In genomic region chr9:32349344-32349743, GRCm38 (mm10) we compare ENCODE assay signal across 31 mouse cellular contexts. TPM values are rescaled to one million over a fixed set of nuclear protein-coding genes. Genes with fewer than 3 reads are reported as not detected.
DNase-seq lines count a peak whose midpoint lies in the region; ATAC-seq and TF ChIP-seq lines count a peak whose summit lies in the region.
"Had no signal": no experiment of that assay in that cellular context is flagged by ENCODE, and none has a peak within 500 bp of the region (broad histone marks: within the 10 kb centered on the region; RNA-seq: fewer than 3 reads in every experiment).

No protein-coding gene starts in this region.

- no peaks in the 10 kb centered on the region for H3K27me3 ChIP-seq in testis, adult 2 months (ENCODE audit: control insufficient read depth, insufficient read depth, low read length)
- no peaks in the 10 kb centered on the region for H3K27me3 ChIP-seq in MEL (ENCODE audit: control insufficient read depth in 1 of 2, insufficient read depth in 2 of 2, low read length in 2 of 2)
- peaks cover 83% of the 10 kb centered on the region for H3K27me3 ChIP-seq in forebrain, embryonic 10.5 days (ENCODE audit: poor library complexity, severe bottlenecking)

- peak overlapping the region; percentile 69 for H3K4me3 ChIP-seq in testis, adult 2 months (ENCODE audit: control insufficient read depth, low read depth, low read length)
- no peak overlapping the region for H3K4me3 ChIP-seq in MEL (ENCODE audit: control insufficient read depth in 1 of 2, insufficient read depth in 1 of 2, low read depth in 2 of 2, low read length in 2 of 2)
- no peak overlapping the region for H3K4me3 ChIP-seq in forebrain, embryonic 10.5 days
- H3K4me3 ChIP-seq: embryonic facial prominence, embryonic 12.5 days; embryonic facial prominence, embryonic 15.5 days; forebrain, embryonic 12.5 days; forebrain, embryonic 15.5 days; heart, embryonic 13.5 days; hindbrain, embryonic 13.5 days had no signal

- H3K9ac ChIP-seq in MEL (ENCODE audit: control insufficient read depth, low read depth, low read length, poor library complexity, severe bottlenecking) = no peak overlapping the region
- H3K9ac ChIP-seq: embryonic facial prominence, embryonic 12.5 days; embryonic facial prominence, embryonic 15.5 days; forebrain, embryonic 12.5 days; forebrain, embryonic 15.5 days; heart, embryonic 13.5 days; hindbrain, embryonic 13.5 days had no signal

- TF ChIP-seq CTCF in testis, adult 2 months (IDR thresholded peaks at IDR 0.05; ENCODE audit: control insufficient read depth, insufficient read depth, insufficient replicate concordance, low read depth, low read length) = no peak
- no peak for TF ChIP-seq CTCF in MEL (IDR thresholded peaks at IDR 0.05 in 2 of 3, conservative IDR thresholded peaks at IDR 0.05 in 1 of 3; ENCODE audit: control insufficient read depth in 1 of 3, insufficient read depth in 1 of 3, low read depth in 2 of 3, low read length in 3 of 3, poor library complexity in 1 of 3, severe bottlenecking in 1 of 3)

- no peaks in the 10 kb centered on the region for H3K36me3 ChIP-seq in testis, adult 2 months (ENCODE audit: control insufficient read depth, insufficient read depth, low read length)
- no peaks in the 10 kb centered on the region; a peak in 1 of 4 replicates for H3K36me3 ChIP-seq in MEL (ENCODE audit: control insufficient read depth in 1 of 2, insufficient read depth in 2 of 2, low read length in 2 of 2)
- H3K36me3 ChIP-seq in forebrain, embryonic 10.5 days (replicated peaks) = no peaks in the 10 kb centered on the region
- H3K36me3 ChIP-seq: embryonic facial prominence, embryonic 12.5 days; embryonic facial prominence, embryonic 15.5 days; forebrain, embryonic 12.5 days; forebrain, embryonic 15.5 days; G1E; heart, embryonic 13.5 days; hindbrain, embryonic 13.5 days had no signal

- DNase-seq in testis, postnatal 10 days (ENCODE audit: low spot score) = no peak
- DNase-seq in MEL (ENCODE audit: low read depth, low spot score) = peak; percentile 24
- no peak for DNase-seq in gastrocnemius, postnatal 36 days
- DNase-seq in adrenal gland, postnatal 14 days = no peak
- DNase-seq in forebrain, embryonic 10.5 days (ENCODE audit: extremely low spot score, low spot score) = no peak
- DNase-seq: adrenal gland, adult 8-10 months; adrenal gland, postnatal 36 days; B cell, adult 2 months; cerebellum, adult 18-20 months; cerebellum, adult 9-10 months; cerebellum, postnatal 14 days; gastrocnemius, postnatal 25 days; heart, adult 18-20 months; kidney, adult 2 months had no signal

- intact Hi-C loops in gastrocnemius, postnatal 36 days (cut with DNase I) = no loop called here

- no peaks in the 10 kb centered on the region for H3K79me2 ChIP-seq in MEL (ENCODE audit: control insufficient read depth, insufficient read depth, low read length, poor library complexity)

- WGBS in forebrain, embryonic 10.5 days = 89% methylated on average over 10 of the region's 10 CpGs

- no peak for TF ChIP-seq RAD21 in MEL (IDR thresholded peaks at IDR 0.05; ENCODE audit: low read depth, low read length)

- H3K9me3 ChIP-seq in MEL (replicated peaks; ENCODE audit: insufficient read depth, low read length) = no peaks in the 10 kb centered on the region
- no peaks in the 10 kb centered on the region for H3K9me3 ChIP-seq in forebrain, embryonic 10.5 days
- H3K9me3 ChIP-seq: embryonic facial prominence, embryonic 12.5 days; embryonic facial prominence, embryonic 15.5 days; forebrain, embryonic 12.5 days; forebrain, embryonic 15.5 days; heart, embryonic 13.5 days; hindbrain, embryonic 13.5 days had no signal

- H3K4me1 ChIP-seq in testis, adult 2 months (ENCODE audit: control insufficient read depth, insufficient read depth, low read length) = peaks cover 6% of the 10 kb centered on the region
- no peaks in the 10 kb centered on the region; a peak in 1 of 4 replicates for H3K4me1 ChIP-seq in MEL (ENCODE audit: control insufficient read depth in 1 of 2, insufficient read depth in 2 of 2, low read length in 2 of 2)
- peaks cover 25% of the 10 kb centered on the region for H3K4me1 ChIP-seq in forebrain, embryonic 10.5 days

- peak; percentile 50 for ATAC-seq in granulocyte monocyte progenitor cell, adult 5-6 weeks (replicated peaks; ENCODE audit: poor library complexity, severe bottlenecking)
- ATAC-seq: activated CD4-positive, CD25-positive, alpha-beta regulatory T cell, adult 4 months; forebrain, embryonic 15.5 days; hindbrain, postnatal 0 days; intestine, postnatal 0 days had no signal

- no peak overlapping the region for H3K27ac ChIP-seq in testis, adult 2 months (ENCODE audit: control insufficient read depth, insufficient read depth, low read depth, low read length)
- no peak overlapping the region for H3K27ac ChIP-seq in MEL (ENCODE audit: control insufficient read depth, low read depth, low read length)
- no peak overlapping the region for H3K27ac ChIP-seq in forebrain, embryonic 10.5 days
- H3K27ac ChIP-seq: embryonic facial prominence, embryonic 12.5 days; embryonic facial prominence, embryonic 15.5 days; forebrain, embryonic 12.5 days; forebrain, embryonic 15.5 days; heart, embryonic 13.5 days; hindbrain, embryonic 13.5 days; hindbrain, postnatal 0 days had no signal

- no peak for TF ChIP-seq POLR2A in testis, adult 2 months (IDR thresholded peaks at IDR 0.05; ENCODE audit: control insufficient read depth, low read depth, low read length)
- no peak for TF ChIP-seq POLR2A in MEL (IDR thresholded peaks at IDR 0.05; ENCODE audit: control insufficient read depth in 1 of 2, insufficient read depth in 1 of 2, low read depth in 1 of 2, low read length in 2 of 2, poor library complexity in 1 of 2)

- TF ChIP-seq EP300 in MEL (IDR thresholded peaks at IDR 0.05; ENCODE audit: low read depth in 1 of 2, low read length in 2 of 2) = no peak

TF ChIP-seq in MEL, 35 proteins besides CTCF, POLR2A, EP300 and RAD21:
- TF ChIP-seq TBP (IDR thresholded peaks at IDR 0.05; ENCODE audit: low read depth, low read length) = no peak
- no peak for TF ChIP-seq NRF1 (IDR thresholded peaks at IDR 0.05; ENCODE audit: insufficient read depth, low read depth, low read length, poor library complexity, severe bottlenecking)
- no peak for TF ChIP-seq JUND (IDR thresholded peaks at IDR 0.05; ENCODE audit: low read depth, low read length)
- no peak for TF ChIP-seq USF2 (IDR thresholded peaks at IDR 0.05; ENCODE audit: borderline replicate concordance in 1 of 2, insufficient read depth in 1 of 2, low read depth in 1 of 2, low read length in 2 of 2)
- no peak for TF ChIP-seq NELFE (IDR thresholded peaks at IDR 0.05; ENCODE audit: low read depth, low read length)
- no peak for TF ChIP-seq MYB (IDR thresholded peaks at IDR 0.05; ENCODE audit: low read depth, low read length)
- no peak for TF ChIP-seq MYC (IDR thresholded peaks at IDR 0.05; ENCODE audit: low read depth, low read length)
- TF ChIP-seq MEF2A (IDR thresholded peaks at IDR 0.05; ENCODE audit: extremely low read depth, insufficient replicate concordance, low read depth, low read length, poor library complexity, severe bottlenecking) = no peak
- TF ChIP-seq CHD1 (IDR thresholded peaks at IDR 0.05; ENCODE audit: low read depth, low read length) = no peak
- TF ChIP-seq TCF12 (IDR thresholded peaks at IDR 0.05; ENCODE audit: low read depth, low read length) = no peak

RNA-seq across cellular contexts. Expression of gene Kcnj5, which starts 5.2 kb away (rescaled TPM):
- polyA plus RNA-seq in testis, adult 2 months (2012; rRNA removed) = 0.02 TPM in 1 of 2 replicates, not detected in the other
- not detected in 2 replicates for total RNA-seq in MEL (2012; rRNA removed)
- polyA plus RNA-seq in MEL (2012; ENCODE audit: insufficient read depth in 1 of 2, insufficient read length in 2 of 2, low read depth in 1 of 2, low replicate concordance in 2 of 2, missing spikeins in 1 of 2) = not detected
- not detected in 2 replicates for total RNA-seq in granulocyte monocyte progenitor cell, adult 5-6 weeks (2014; fragmentation: Nextera tagmentation)
- total RNA-seq in granulocyte monocyte progenitor cell, adult 5-6 weeks (2017) = 0.15 and 0.26 TPM in 2 replicates
- not detected for total RNA-seq in gastrocnemius, postnatal 36 days (2021)
- 0.22 and 0.26 TPM in 2 replicates for total RNA-seq in adrenal gland, postnatal 14 days (2021)
- 0.34 and 0.73 TPM in 2 replicates for polyA plus RNA-seq in forebrain, embryonic 10.5 days (2016; fragmentation: Nextera tagmentation; extraction: Ambion mirVana)
- total RNA-seq: CH12.LX; gastrocnemius, adult 8-10 months; gastrocnemius, postnatal 25 days had no signal
- polyA plus RNA-seq: activated CD4-positive, CD25-positive, alpha-beta regulatory T cell, adult 4 months; G1E had no signal

RNA-seq across cellular contexts. Expression of gene Kcnj1, which starts 22.9 kb away (rescaled TPM):
- 0.10 and 0.25 TPM in 2 replicates for polyA plus RNA-seq in testis, adult 2 months (2012; rRNA removed)
- not detected in 2 replicates for total RNA-seq in MEL (2012; rRNA removed)
- polyA plus RNA-seq in MEL (2012; ENCODE audit: insufficient read depth in 1 of 2, insufficient read length in 2 of 2, low read depth in 1 of 2, low replicate concordance in 2 of 2, missing spikeins in 1 of 2) = not detected
- total RNA-seq in granulocyte monocyte progenitor cell, adult 5-6 weeks (2014; fragmentation: Nextera tagmentation) = not detected in 2 replicates
- not detected in 2 replicates for total RNA-seq in granulocyte monocyte progenitor cell, adult 5-6 weeks (2017)
- not detected for total RNA-seq in gastrocnemius, postnatal 36 days (2021)
- total RNA-seq in adrenal gland, postnatal 14 days (2021) = not detected in 2 replicates
- polyA plus RNA-seq in forebrain, embryonic 10.5 days (2016; fragmentation: Nextera tagmentation; extraction: Ambion mirVana) = not detected in 2 replicates
- total RNA-seq: adrenal gland, adult 8-10 months; adrenal gland, postnatal 36 days; gastrocnemius, adult 8-10 months; gastrocnemius, postnatal 25 days; heart, adult 18-20 months; heart, postnatal 25 days; hematopoietic stem cell, adult 5-6 weeks; hindbrain, postnatal 0 days had no signal
- polyA plus RNA-seq: activated CD4-positive, CD25-positive, alpha-beta regulatory T cell, adult 4 months; embryonic facial prominence, embryonic 12.5 days; forebrain, embryonic 12.5 days; forebrain, embryonic 15.5 days; G1E; heart, embryonic 13.5 days; hindbrain, embryonic 13.5 days; hindbrain, postnatal 0 days; intestine, embryonic 14.5 days; intestine, postnatal 0 days had no signal
